Mouse (Mus musculus): ENCODE results near the gene Fut7.
A peak's percentile ranks its signal among the peaks of the same experiment; 100 is the strongest.
"Not testable (repeated sequence)": the region's sequence is repeated elsewhere in the genome, so short reads cannot be mapped to it uniquely, and the experiment has no call there.

The Fut7 gene

GRCm38 (mm10) chr2:25422587-25423410 is at the start of gene Fut7:
Gene Fut7 (plus strand): TSS chr2:25423267.
- DNase-seq (ENCODE audit: low spot score): no peak

- DNase-seq (ENCODE audit: low spot score): no peak
Observed at GRCm38 (mm10) chr2:25373431-25373830, 49.6 kb upstream of the Fut7 start.

- no peak for DNase-seq (ENCODE audit: low spot score)
Observed at GRCm38 (mm10) chr2:25376589-25376988, 46.5 kb upstream of the Fut7 start.

- no peak for DNase-seq (ENCODE audit: low spot score)
Observed at GRCm38 (mm10) chr2:25384492-25384891, 38.6 kb upstream of the Fut7 start.

- DNase-seq (ENCODE audit: low spot score): peak; percentile 15
Observed at GRCm38 (mm10) chr2:25391266-25391665, 31.8 kb upstream of the Fut7 start.

- peak; percentile 52 for DNase-seq (ENCODE audit: low spot score)
Observed at GRCm38 (mm10) chr2:25394281-25395221, 28.5 kb upstream of the Fut7 start.

- DNase-seq (ENCODE audit: low spot score): peak; percentile 36
Observed at GRCm38 (mm10) chr2:25395721-25396596, 27.1 kb upstream of the Fut7 start, which contains the start of gene Entpd2. Gene Entpd2 (plus strand): TSS chr2:25395874.

- peak; percentile 56 for DNase-seq (ENCODE audit: low spot score)
Observed at GRCm38 (mm10) chr2:25396597-25396983, 26.5 kb upstream of the Fut7 start.

GRCm38 (mm10) chr2:25397010-25397409 is 26.1 kb upstream of the Fut7 start:
- no peak for DNase-seq (ENCODE audit: low spot score)

GRCm38 (mm10) chr2:25398065-25398464 is 25.0 kb upstream of the Fut7 start:
- no peak for DNase-seq (ENCODE audit: low spot score)

- no peak for DNase-seq (ENCODE audit: low spot score)
Observed at GRCm38 (mm10) chr2:25399051-25399450, 24.0 kb upstream of the Fut7 start, which contains the start of gene Npdc1. Gene Npdc1 (plus strand): TSS chr2:25399351.

GRCm38 (mm10) chr2:25400291-25400690 is 22.8 kb upstream of the Fut7 start:
- DNase-seq (ENCODE audit: low spot score): no peak

GRCm38 (mm10) chr2:25400764-25401163 is 22.3 kb upstream of the Fut7 start:
- peak; percentile 72 for DNase-seq (ENCODE audit: low spot score)

- DNase-seq (ENCODE audit: low spot score): peak; percentile 72
Observed at GRCm38 (mm10) chr2:25402377-25402971, 20.6 kb upstream of the Fut7 start.

- peak; percentile 56 for DNase-seq (ENCODE audit: low spot score)
Observed at GRCm38 (mm10) chr2:25402972-25403601, 20.0 kb upstream of the Fut7 start.

- DNase-seq (ENCODE audit: low spot score): no peak
Observed at GRCm38 (mm10) chr2:25403994-25404393, 19.1 kb upstream of the Fut7 start.

GRCm38 (mm10) chr2:25408908-25409307 is 14.2 kb upstream of the Fut7 start:
- no peak for DNase-seq (ENCODE audit: low spot score)

GRCm38 (mm10) chr2:25413436-25413835 is 9.6 kb upstream of the Fut7 start:
- not testable (repeated sequence) for DNase-seq (ENCODE audit: low spot score)

- no peak for DNase-seq (ENCODE audit: low spot score)
Observed at GRCm38 (mm10) chr2:25417426-25417825, 5.6 kb upstream of the Fut7 start.

GRCm38 (mm10) chr2:25421896-25422295 is 1.2 kb upstream of the Fut7 start:
- no peak for DNase-seq (ENCODE audit: low spot score)

GRCm38 (mm10) chr2:25423626-25424025 is 559 bp downstream of the Fut7 start:
- DNase-seq (ENCODE audit: low spot score): no peak
